Mouse (Mus musculus) MEL (cell line): ENCODE measurements at regions not wholly inside any gene's neighbourhood (a gene's known extent, or its start where the extent isn't known, plus 50 kb on each side); places are given as distances from the start of the nearest gene placed in this dataset.

Experiments used
- DNase-seq: peaks from one replicate; pipeline ENCODE4 v3.0.0; 2011; ENCODE audit warnings: low read depth, low spot score
- H3K27ac ChIP-seq: 2 replicates; pipeline ENCODE4 v1.5.1; 2012; ENCODE audit warnings: low read depth, mild to moderate bottlenecking, control low read depth, low read length, moderate library complexity; ENCODE audit not compliant: control insufficient read depth
- H3K27me3 ChIP-seq, 2 experiments: fragments of 150-350 bp in 1 of 2; sonication (generic) in 1 of 2; 2 replicates each; pipeline ENCODE4 v1.6.1; 2012; ENCODE audit warnings: low read length in 2 of 2, mild to moderate bottlenecking in 2 of 2, improper control_type of control experiment in 1 of 2, moderate library complexity in 1 of 2; ENCODE audit not compliant: insufficient read depth in 2 of 2, control insufficient read depth in 1 of 2
- H3K36me3 ChIP-seq, 2 experiments: 2 replicates each; pipeline ENCODE4 v1.6.1; 2012 to 2014; ENCODE audit warnings: low read length in 2 of 2, improper control_type of control experiment in 1 of 2, inconsistent platforms in 1 of 2, mild to moderate bottlenecking in 1 of 2; ENCODE audit not compliant: insufficient read depth in 2 of 2, control insufficient read depth in 1 of 2
- H3K4me1 ChIP-seq, 2 experiments: fragments of 150-350 bp in 1 of 2; sonication (generic) in 1 of 2; 2 replicates each; pipeline ENCODE4 v1.6.1; 2012; ENCODE audit warnings: low read length in 2 of 2, improper control_type of control experiment in 1 of 2, mild to moderate bottlenecking in 1 of 2; ENCODE audit not compliant: insufficient read depth in 2 of 2, control insufficient read depth in 1 of 2
- H3K4me3 ChIP-seq, 2 experiments: fragments of 150-350 bp in 1 of 2; sonication (generic) in 1 of 2; 2 replicates each; pipeline ENCODE4 v1.5.1; 2012; ENCODE audit warnings: low read depth in 2 of 2, low read length in 2 of 2, mild to moderate bottlenecking in 2 of 2, moderate library complexity in 2 of 2, control low read depth in 1 of 2, improper control_type of control experiment in 1 of 2; ENCODE audit not compliant: control insufficient read depth in 1 of 2, insufficient read depth in 1 of 2
- H3K79me2 ChIP-seq: 2 replicates; pipeline ENCODE4 v1.6.1; 2012; ENCODE audit warnings: mild to moderate bottlenecking, low read length, moderate library complexity; ENCODE audit not compliant: control insufficient read depth, poor library complexity, insufficient read depth
- H3K9ac ChIP-seq: 2 replicates; pipeline ENCODE4 v1.6.1; 2012; ENCODE audit warnings: low read depth, mild to moderate bottlenecking, control low read depth, low read length, moderate library complexity; ENCODE audit not compliant: control insufficient read depth, poor library complexity, severe bottlenecking
- H3K9me3 ChIP-seq: fragments of 150-350 bp; sonication (generic); replicated peaks from 2 replicates; pipeline ENCODE4 v1.6.1; 2012; ENCODE audit warnings: mild to moderate bottlenecking, low read length, improper control_type of control experiment, moderate library complexity; ENCODE audit not compliant: insufficient read depth
- BHLHE40 ChIP-seq: IDR thresholded peaks from 2 replicates; pipeline ENCODE4 v1.6.1; 2012; ENCODE audit warnings: low read depth, mild to moderate bottlenecking, inconsistent platforms, low read length, improper control_type of control experiment, borderline replicate concordance
- CHD2 ChIP-seq: IDR thresholded peaks from 2 replicates; pipeline ENCODE4 v1.6.1; 2011; ENCODE audit warnings: low read length, improper control_type of control experiment
- E2F4 ChIP-seq: IDR thresholded peaks from 2 replicates; pipeline ENCODE4 v1.6.1; 2011; ENCODE audit warnings: low read depth, low read length, improper control_type of control experiment, borderline replicate concordance
- ELF1 ChIP-seq: IDR thresholded peaks from 2 replicates; pipeline ENCODE4 v1.6.1; 2014; ENCODE audit warnings: low read depth, mild to moderate bottlenecking, inconsistent platforms, low read length, improper control_type of control experiment, moderate library complexity
- EP300 ChIP-seq, 2 experiments: IDR thresholded peaks; 2 replicates each; pipeline ENCODE4 v1.6.1; 2011; ENCODE audit warnings: improper control_type of control experiment in 2 of 2, low read length in 2 of 2, low read depth in 1 of 2, mild to moderate bottlenecking in 1 of 2
- ETS1 ChIP-seq: IDR thresholded peaks from 2 replicates; pipeline ENCODE4 v1.6.1; 2012; ENCODE audit warnings: low read depth, mild to moderate bottlenecking, inconsistent platforms, low read length, improper control_type of control experiment, moderate library complexity
- GABPA ChIP-seq: IDR thresholded peaks from 2 replicates; pipeline ENCODE4 v1.6.1; 2012; ENCODE audit warnings: low read depth, mild to moderate bottlenecking, inconsistent platforms, low read length, improper control_type of control experiment, moderate library complexity
- HCFC1 ChIP-seq: IDR thresholded peaks from 2 replicates; pipeline ENCODE4 v1.6.1; 2012; ENCODE audit warnings: low read depth, mild to moderate bottlenecking, inconsistent platforms, low read length, improper control_type of control experiment, moderate library complexity
- JUND ChIP-seq: IDR thresholded peaks from 2 replicates; pipeline ENCODE4 v1.6.1; 2011; ENCODE audit warnings: low read depth, mild to moderate bottlenecking, improper control_type of control experiment, low read length
- MAX ChIP-seq: IDR thresholded peaks from 2 replicates; pipeline ENCODE4 v1.6.1; 2011; ENCODE audit warnings: low read length, improper control_type of control experiment
- MAZ ChIP-seq: IDR thresholded peaks from 2 replicates; pipeline ENCODE4 v1.6.1; 2012; ENCODE audit warnings: low read depth, mild to moderate bottlenecking, inconsistent platforms, low read length, improper control_type of control experiment
- MEF2A ChIP-seq: IDR thresholded peaks from 2 replicates; pipeline ENCODE4 v1.6.1; 2014; ENCODE audit warnings: low read depth, mild to moderate bottlenecking, inconsistent platforms, low read length, improper control_type of control experiment; ENCODE audit not compliant: poor library complexity, insufficient replicate concordance, severe bottlenecking; ENCODE audit errors: extremely low read depth
- MYC ChIP-seq: IDR thresholded peaks from 2 replicates; pipeline ENCODE4 v1.6.1; 2011; ENCODE audit warnings: low read depth, mild to moderate bottlenecking, low read length, improper control_type of control experiment, moderate library complexity
- NRF1 ChIP-seq: IDR thresholded peaks from 2 replicates; pipeline ENCODE4 v1.6.1; 2014; ENCODE audit warnings: low read depth, mild to moderate bottlenecking, inconsistent platforms, low read length, improper control_type of control experiment, moderate library complexity; ENCODE audit not compliant: poor library complexity, insufficient read depth, severe bottlenecking
- RCOR1 ChIP-seq: IDR thresholded peaks from 2 replicates; pipeline ENCODE4 v1.6.1; 2012; ENCODE audit warnings: low read depth, mild to moderate bottlenecking, inconsistent platforms, low read length, improper control_type of control experiment
- SMC3 ChIP-seq: IDR thresholded peaks from 2 replicates; pipeline ENCODE4 v1.6.1; 2011; ENCODE audit warnings: low read depth, low read length, improper control_type of control experiment
- TAL1 ChIP-seq: IDR thresholded peaks from 2 replicates; pipeline ENCODE4 v1.6.1; 2012; ENCODE audit warnings: mild to moderate bottlenecking, inconsistent platforms, low read length, moderate library complexity, mixed read lengths
- TBP ChIP-seq: IDR thresholded peaks from 2 replicates; pipeline ENCODE4 v1.8.0; 2011; ENCODE audit warnings: low read depth, low read length, improper control_type of control experiment
- TCF12 ChIP-seq: IDR thresholded peaks from 2 replicates; pipeline ENCODE4 v1.6.1; 2014; ENCODE audit warnings: low read depth, mild to moderate bottlenecking, inconsistent platforms, low read length, improper control_type of control experiment, moderate library complexity
- USF1 ChIP-seq: IDR thresholded peaks from 2 replicates; pipeline ENCODE4 v1.6.1; 2014; ENCODE audit warnings: low read depth, mild to moderate bottlenecking, inconsistent platforms, low read length, improper control_type of control experiment, moderate library complexity
- ZKSCAN1 ChIP-seq: IDR thresholded peaks from 2 replicates; pipeline ENCODE4 v1.6.1; 2012; ENCODE audit warnings: low read depth, mild to moderate bottlenecking, inconsistent platforms, low read length, improper control_type of control experiment, moderate library complexity
- ZMIZ1 ChIP-seq: IDR thresholded peaks from 2 replicates; pipeline ENCODE4 v1.6.1; 2012; ENCODE audit warnings: low read depth, mild to moderate bottlenecking, inconsistent platforms, low read length, improper control_type of control experiment, moderate library complexity

- Histone ChIP-seq H3K9ac (no peak overlapping the region), H3K27me3 (no peaks in the 10 kb centered on the region), H3K9me3 (no peaks in the 10 kb centered on the region), H3K79me2 (no peaks in the 10 kb centered on the region), H3K36me3 (no peaks in the 10 kb centered on the region), H3K27ac (no peak overlapping the region), H3K4me3 (no peak overlapping the region), H3K4me1 (no peaks in the 10 kb centered on the region)
- no peak for TF ChIP-seq MEF2A
- TF ChIP-seq ZMIZ1: no peak
- no peak for TF ChIP-seq RCOR1
- TF ChIP-seq MAZ: no peak
- no peak for TF ChIP-seq MYC
- TF ChIP-seq CHD2: no peak
- no peak for TF ChIP-seq E2F4
- TF ChIP-seq USF1: no peak
- no peak for TF ChIP-seq EP300 (IDR thresholded peaks at IDR 0.05; ENCODE audit: low read depth in 1 of 2, low read length in 2 of 2)
- no peak for TF ChIP-seq NRF1
- no peak for TF ChIP-seq TBP
- no peak for TF ChIP-seq SMC3
- TF ChIP-seq TAL1: no peak
- TF ChIP-seq ZKSCAN1: no peak
- no peak for TF ChIP-seq BHLHE40
- TF ChIP-seq JUND: no peak
- DNase-seq: no peak
Observed at GRCm38 (mm10) chr3:134162288-134162687, 74.0 kb upstream of the Cxxc4 start.

GRCm38 (mm10) chr3:134169922-134170321 lies 66.4 kb upstream of the Cxxc4 start:
- H3K36me3 ChIP-seq: no peaks in the 10 kb centered on the region
- no peak overlapping the region for H3K27ac ChIP-seq
- no peaks in the 10 kb centered on the region for H3K27me3 ChIP-seq
- no peaks in the 10 kb centered on the region for H3K9me3 ChIP-seq
- DNase-seq: no peak
- no peak overlapping the region for H3K9ac ChIP-seq
- H3K79me2 ChIP-seq: no peaks in the 10 kb centered on the region
- no peak overlapping the region for H3K4me3 ChIP-seq
- TF ChIP-seq EP300 (IDR thresholded peaks at IDR 0.05; ENCODE audit: low read depth in 1 of 2, low read length in 2 of 2): no peak
- no peak for TF ChIP-seq JUND
- no peak for TF ChIP-seq HCFC1
- no peak for TF ChIP-seq NRF1
- TF ChIP-seq GABPA: no peak
- no peak for TF ChIP-seq MAX
- TF ChIP-seq TAL1: no peak
- no peak for TF ChIP-seq TCF12
- no peak for TF ChIP-seq ELF1
- TF ChIP-seq ETS1: no peak
- no peak for TF ChIP-seq E2F4
- TF ChIP-seq MAZ: no peak
- TF ChIP-seq, all 39 proteins: peak for 0
- no peaks in the 10 kb centered on the region for H3K4me1 ChIP-seq
